Mouse (Mus musculus): ENCODE data around the gene Msrb3. TPM values are rescaled to one million over a fixed set of nuclear protein-coding genes. Genes with fewer than 3 reads are reported as not detected.

Gene Msrb3
- total and polyA plus RNA-seq, 3 experiments, result 0.05 TPM; not detected in 2

GRCm38 (mm10) chr10:120735722-120736507, 163.0 kb downstream of the Msrb3 start:
- no peak overlapping the region for H3K4me3 ChIP-seq (ENCODE audit: low read depth, low read length)
- TF ChIP-seq TAL1 (conservative IDR thresholded peaks at IDR 0.05; ENCODE audit: low read depth, low read length) (no peak), CTCF (IDR thresholded peaks at IDR 0.05; ENCODE audit: low read depth, low read length) (no peak), POLR2AphosphoS5 (IDR thresholded peaks at IDR 0.05; ENCODE audit: insufficient replicate concordance, low read depth, low read length) (no peak), GATA1 (IDR thresholded peaks at IDR 0.05; ENCODE audit: borderline replicate concordance, low read length) (no peak)
- no peak for ATAC-seq (ENCODE audit: extremely low read depth, insufficient number of reproducible peaks, low FRiP score, poor library complexity, severe bottlenecking)
- peaks cover 35% of the 10 kb centered on the region for H3K9me3 ChIP-seq (replicated peaks)
- H3K27me3 ChIP-seq (ENCODE audit: insufficient read depth, low read length), result no peaks in the 10 kb centered on the region
- no peak for DNase-seq (ENCODE audit: low spot score)
- no peaks in the 10 kb centered on the region for H3K36me3 ChIP-seq (replicated peaks)
- no peaks in the 10 kb centered on the region for H3K4me1 ChIP-seq (ENCODE audit: insufficient read depth, low read depth, low read length)

GRCm38 (mm10) chr10:120734364-120734763, 164.5 kb downstream of the Msrb3 start:
- Histone ChIP-seq H3K4me3 (ENCODE audit: low read depth, low read length) (no peak overlapping the region), H3K9me3 (replicated peaks) (peaks cover 32% of the 10 kb centered on the region), H3K4me1 (ENCODE audit: insufficient read depth, low read depth, low read length) (no peaks in the 10 kb centered on the region), H3K27me3 (ENCODE audit: insufficient read depth, low read length) (no peaks in the 10 kb centered on the region), H3K36me3 (replicated peaks) (no peaks in the 10 kb centered on the region)
- ATAC-seq (ENCODE audit: extremely low read depth, insufficient number of reproducible peaks, low FRiP score, poor library complexity, severe bottlenecking) (no peak), DNase-seq (ENCODE audit: low spot score) (no peak)
- TF ChIP-seq POLR2AphosphoS5 (IDR thresholded peaks at IDR 0.05; ENCODE audit: insufficient replicate concordance, low read depth, low read length) (no peak), GATA1 (IDR thresholded peaks at IDR 0.05; ENCODE audit: borderline replicate concordance, low read length) (no peak), GATA2 (IDR thresholded peaks at IDR 0.05; ENCODE audit: borderline replicate concordance, low read depth, low read length) (no peak), TAL1 (conservative IDR thresholded peaks at IDR 0.05; ENCODE audit: low read depth, low read length) (no peak), CTCF (IDR thresholded peaks at IDR 0.05; ENCODE audit: low read depth, low read length) (no peak)

Other genes with a start within 250 kb of the Msrb3 start
- gene Lemd3, start 80.2 kb upstream of the Msrb3 start, total RNA-seq (2014; fragmentation: Nextera tagmentation), result 16.1 and 19.8 TPM in 2 replicates
- 18.3 and 19.5 TPM in 2 replicates for gene Lemd3, start 80.2 kb upstream of the Msrb3 start, total RNA-seq (2017)
- 13.9 and 18.8 TPM in 2 replicates for gene Lemd3, start 80.2 kb upstream of the Msrb3 start, polyA plus RNA-seq (2012)
- gene Wif1, start 134.9 kb upstream of the Msrb3 start, total RNA-seq (2014; fragmentation: Nextera tagmentation), result not detected in 2 replicates
- 0.12 TPM in 1 of 2 replicates, not detected in the other for gene Wif1, start 134.9 kb upstream of the Msrb3 start, total RNA-seq (2017)
- not detected in 2 replicates for gene Wif1, start 134.9 kb upstream of the Msrb3 start, polyA plus RNA-seq (2012)

Data from G1E (cell line).